Mouse (Mus musculus): ENCODE measurements around the gene Lyzl4.

DNA sequence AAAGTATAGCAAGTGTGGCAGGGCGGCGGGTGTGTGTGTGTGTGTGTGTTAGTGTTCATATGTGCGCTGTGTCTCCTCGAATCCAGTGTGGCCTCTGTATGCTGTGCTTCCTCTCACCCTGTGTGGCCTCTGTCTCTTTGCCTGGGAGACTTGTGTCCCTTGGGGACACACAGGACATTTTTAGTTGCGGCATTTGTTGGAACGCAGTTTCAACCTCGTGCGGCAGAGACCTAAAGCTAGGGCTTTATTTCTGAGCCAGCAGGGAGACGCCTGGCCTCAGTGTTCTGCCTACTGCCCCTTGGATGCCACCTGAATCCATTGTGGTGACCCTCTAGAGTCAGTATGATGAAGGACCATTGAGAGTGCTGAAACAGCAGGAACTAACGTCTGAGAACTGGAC lies 9.0 kb downstream of the Lyzl4 start:
- no peak for TF ChIP-seq EP300 (IDR thresholded peaks at IDR 0.05; ENCODE audit: low read depth)
- TF ChIP-seq CTCF (IDR thresholded peaks at IDR 0.05; ENCODE audit: low read depth), result no peak

All from heart, postnatal 0 days (tissue).